Mouse (Mus musculus) layer of hippocampus, adult 2 months (tissue): ENCODE results near the gene Atp5j2. TPM values are rescaled to one million over a fixed set of nuclear protein-coding genes. Genes with fewer than 3 reads are reported as not detected.

Experiments
- DNase-seq, 2 experiments: peaks; one replicate each; pipeline ENCODE4 v3.0.0; 2022; ENCODE audit warnings: low spot score in 2 of 2
- H3K27ac ChIP-seq: fragments of 200-600 bp; 2 replicates; pipeline ENCODE4 v1.8.1; 2022
- H3K4me3 ChIP-seq: fragments of 200-600 bp; 2 replicates; pipeline ENCODE4 v1.8.1; 2022; ENCODE audit warnings: mild to moderate bottlenecking
- CTCF ChIP-seq: fragments of 200-600 bp; conservative IDR thresholded peaks from 2 replicates; pipeline ENCODE4 v1.8.1; 2022; ENCODE audit warnings: antibody characterized with exemption, mild to moderate bottlenecking, moderate library complexity
- total RNA-seq, 2 experiments: library from RNA; stranded (reverse); gene quantifications; 2 replicates each; pipeline ENCODE4 v1.2.3; 2021

The Atp5j2 gene
- total RNA-seq, 2 experiments from 2014 or later = 238 to 257 TPM

DNA sequence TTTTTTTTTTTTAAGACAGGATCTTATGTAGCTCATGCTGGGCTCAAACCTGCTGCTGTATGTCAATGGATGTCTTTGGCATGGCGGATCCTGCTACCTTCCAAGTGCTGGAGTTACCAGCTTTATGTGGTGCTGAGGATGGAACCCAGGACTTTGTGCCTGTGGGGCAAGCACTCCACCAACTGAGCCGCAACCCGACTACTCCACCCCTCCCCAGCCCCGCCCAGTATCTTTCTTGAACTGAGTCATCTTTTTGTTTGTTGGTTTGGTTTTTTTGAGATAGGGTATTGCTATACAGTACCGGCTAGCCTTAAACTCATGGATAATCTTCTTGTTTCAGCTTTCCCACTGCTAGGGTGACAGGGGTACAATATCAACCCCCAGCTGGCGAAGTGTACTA, 2.4 kb downstream of the Atp5j2 start:
- H3K27ac ChIP-seq = no peak overlapping the region
- no peak for TF ChIP-seq CTCF
- no peak for DNase-seq
- H3K4me3 ChIP-seq = no peak overlapping the region

DNA sequence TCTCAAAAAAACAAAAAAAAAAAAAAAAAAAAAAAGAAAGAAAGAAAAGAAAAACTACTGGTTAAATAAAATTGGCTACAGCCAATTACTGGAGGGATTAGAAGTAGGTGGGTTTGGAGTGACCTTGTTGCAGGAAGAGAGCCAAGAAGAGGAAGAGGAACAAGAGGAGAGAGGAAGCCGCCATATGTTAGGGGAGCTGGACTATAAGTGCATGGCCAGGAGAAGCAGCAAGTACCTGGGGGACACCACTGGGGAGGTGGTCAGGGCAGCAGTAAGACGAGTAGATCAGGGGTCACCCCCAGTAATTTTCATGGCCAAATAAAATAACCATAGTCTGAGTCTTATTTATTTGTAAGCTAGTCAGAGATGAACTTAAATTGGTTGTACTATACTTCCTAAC, 6.6 kb downstream of the Atp5j2 start:
- H3K4me3 ChIP-seq = no peak overlapping the region
- TF ChIP-seq CTCF = no peak
- no peak for DNase-seq
- H3K27ac ChIP-seq = no peak overlapping the region

DNA sequence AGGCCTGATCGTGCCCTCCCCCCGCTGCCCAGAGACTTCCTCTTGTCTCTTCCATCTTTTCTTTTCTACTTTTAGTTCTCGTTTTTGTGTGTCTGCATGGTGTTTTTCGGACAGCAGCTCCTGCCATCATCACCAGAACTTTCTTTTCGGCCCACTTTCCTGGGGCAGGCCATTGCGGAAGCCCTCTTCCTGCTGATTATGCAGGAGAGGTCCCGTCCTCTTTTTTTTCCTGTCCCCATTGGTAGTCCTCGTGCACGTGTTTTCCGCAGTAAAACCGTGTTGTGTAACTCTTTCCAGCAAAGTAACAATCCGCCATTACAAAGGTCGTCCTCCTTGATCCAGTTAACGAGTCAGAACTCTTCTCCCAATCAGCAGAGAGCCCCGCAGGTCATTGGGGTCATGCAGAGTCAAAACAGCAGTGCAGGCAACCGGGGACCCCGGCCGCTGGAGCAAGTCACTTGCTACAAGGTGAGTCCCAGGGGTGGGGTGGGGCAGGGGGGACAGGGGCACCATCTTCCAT, 13.3 kb downstream of the Atp5j2 start:
- TF ChIP-seq CTCF = no peak
- H3K27ac ChIP-seq = no peak overlapping the region
- H3K4me3 ChIP-seq = no peak overlapping the region
- no peak for DNase-seq

DNA sequence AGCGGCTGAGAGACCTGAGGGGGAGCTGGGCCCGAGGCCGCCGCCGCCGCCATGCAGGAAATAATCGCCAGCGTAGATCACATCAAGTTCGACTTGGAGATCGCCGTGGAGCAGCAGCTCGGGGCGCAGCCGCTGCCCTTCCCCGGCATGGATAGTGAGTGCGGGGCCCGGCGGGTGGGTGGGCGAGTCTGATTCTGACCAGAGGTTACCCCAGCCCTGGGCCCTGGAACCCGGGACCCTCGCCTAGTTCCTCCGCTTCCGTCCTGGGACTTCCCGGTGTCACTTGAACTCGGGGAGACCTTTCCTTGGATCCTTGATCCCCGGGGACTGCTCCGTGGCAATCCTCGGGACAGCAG, 24.6 kb downstream of the Atp5j2 start:
- peak in 1 of 2 experiments; percentile 18 for DNase-seq
- peak overlapping the region; percentile 88 for H3K4me3 ChIP-seq
- no peak for TF ChIP-seq CTCF
- peak overlapping the region; percentile 96 for H3K27ac ChIP-seq

DNA sequence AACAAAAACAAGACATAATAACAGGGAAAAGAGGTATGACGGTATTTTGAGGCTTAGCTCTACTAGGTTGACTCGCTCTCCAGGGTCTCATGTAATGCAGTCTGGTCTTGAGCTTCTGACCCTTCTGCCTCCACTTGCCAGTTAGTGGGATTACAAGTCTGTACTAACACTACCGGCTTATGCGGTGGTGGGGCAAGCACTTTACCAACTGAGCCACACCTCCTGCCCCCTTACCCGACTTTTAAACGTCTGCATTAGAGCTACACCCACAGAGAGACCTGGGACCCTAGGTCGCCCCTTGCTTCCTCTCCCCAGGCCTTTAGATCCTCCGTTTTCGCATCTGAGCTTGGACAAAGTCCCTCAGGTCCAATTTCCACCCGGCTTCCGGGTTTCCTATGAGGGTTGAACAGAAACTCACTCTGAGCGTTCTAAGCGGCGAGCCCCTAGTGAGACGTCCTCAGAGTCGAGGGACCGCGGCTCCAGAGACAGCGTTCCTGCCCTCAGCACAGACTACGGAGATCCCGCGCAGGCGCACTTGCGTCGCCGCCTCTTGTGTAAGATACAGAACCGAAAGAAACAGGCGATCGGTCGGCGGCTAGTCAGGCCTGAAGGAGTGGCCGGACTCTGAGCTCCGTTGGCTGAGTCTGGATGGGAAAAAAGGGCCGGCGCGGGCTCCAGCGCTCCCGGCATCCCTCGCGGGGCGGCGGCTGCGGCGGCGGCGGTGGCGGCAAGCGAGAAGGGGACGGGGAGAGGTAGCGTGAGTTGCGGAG, 25.1 kb downstream of the Atp5j2 start, which contains the start of the genes Ptcd1 and Cpsf4:
Gene Ptcd1 (minus strand): TSS at position 573 of the 770 bp plus-strand sequence.
Gene Cpsf4 (plus strand): TSS at position 678 of the 770 bp plus-strand sequence.
- peak within 1 kb of the TSS; percentile 96 for H3K27ac ChIP-seq
- peak; percentile 22 for TF ChIP-seq CTCF

DNA sequence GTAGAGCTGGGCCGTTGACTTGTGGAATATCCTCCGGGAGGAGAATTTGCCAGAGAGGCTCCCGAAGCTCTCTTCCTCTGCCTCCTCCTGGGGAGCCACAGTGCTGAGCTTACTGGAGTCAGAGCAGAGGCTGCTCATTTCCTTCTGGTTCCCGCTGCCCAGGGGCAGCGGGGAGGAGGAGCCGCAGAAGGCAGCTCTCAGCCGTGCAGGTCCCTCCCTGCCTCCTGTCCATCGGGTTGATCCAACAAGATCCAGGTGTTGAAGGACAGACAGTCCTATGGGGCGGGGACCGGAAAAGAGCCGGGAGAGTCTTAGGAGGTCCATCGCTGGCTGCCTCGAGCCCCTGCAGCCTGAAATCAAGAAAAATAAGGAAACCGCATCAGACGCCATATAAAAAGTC, 26.7 kb downstream of the Atp5j2 start:
- peak overlapping the region; percentile 88 for H3K4me3 ChIP-seq
- TF ChIP-seq CTCF = no peak
- H3K27ac ChIP-seq = peak overlapping the region; percentile 96
- DNase-seq = no peak

More for the DNA sequence above, 25.1 kb downstream of the Atp5j2 start, which contains the start of the genes Ptcd1 and Cpsf4:
- peak; percentile 98 for DNase-seq
- peak within 1 kb of the TSS; percentile 88 for H3K4me3 ChIP-seq

DNA sequence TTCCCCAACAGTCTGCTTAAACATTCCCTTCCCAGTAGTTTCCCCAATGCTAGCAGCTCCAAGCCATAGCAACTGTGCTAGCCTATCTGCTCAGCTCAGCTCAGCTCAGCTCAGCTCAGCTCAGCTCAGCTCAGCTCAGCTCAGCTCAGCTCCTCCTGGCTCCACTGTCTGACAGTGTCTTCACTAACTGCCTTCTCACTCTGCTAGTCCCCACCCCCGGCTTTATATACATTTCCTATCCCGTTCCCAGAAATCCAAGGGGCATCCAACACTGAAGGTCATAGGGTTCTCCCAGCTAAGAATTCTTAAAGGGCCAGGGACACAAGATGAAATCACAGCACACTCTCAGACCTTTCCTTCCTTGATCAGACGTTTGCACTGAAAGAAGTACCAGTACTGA, 27.2 kb downstream of the Atp5j2 start:
- DNase-seq = peak; percentile 15 to 25
- Histone ChIP-seq H3K4me3 (peak overlapping the region; percentile 88), H3K27ac (peak overlapping the region; percentile 96)
- no peak for TF ChIP-seq CTCF

DNA sequence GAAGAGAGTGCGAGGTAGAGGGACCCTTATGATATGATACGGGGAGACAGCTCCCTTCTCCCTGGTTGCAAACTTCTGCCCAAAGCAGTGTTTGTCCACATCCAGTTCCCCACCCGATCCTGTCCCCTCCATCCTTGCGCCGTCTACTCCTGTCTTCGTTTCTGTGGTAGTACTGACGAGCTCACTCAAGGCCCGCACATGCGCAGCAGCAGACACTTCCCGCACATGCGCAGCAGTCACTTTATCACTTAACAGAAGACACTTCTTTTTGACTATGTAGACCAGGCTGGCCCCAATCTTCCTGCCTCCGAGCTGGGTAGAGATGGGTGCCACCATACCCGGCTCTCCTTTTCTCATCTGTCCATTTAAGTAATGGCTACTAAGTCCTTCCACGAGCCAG, 30.5 kb downstream of the Atp5j2 start:
- Histone ChIP-seq H3K27ac (no peak overlapping the region), H3K4me3 (no peak overlapping the region)
- TF ChIP-seq CTCF = no peak
- DNase-seq = no peak

DNA sequence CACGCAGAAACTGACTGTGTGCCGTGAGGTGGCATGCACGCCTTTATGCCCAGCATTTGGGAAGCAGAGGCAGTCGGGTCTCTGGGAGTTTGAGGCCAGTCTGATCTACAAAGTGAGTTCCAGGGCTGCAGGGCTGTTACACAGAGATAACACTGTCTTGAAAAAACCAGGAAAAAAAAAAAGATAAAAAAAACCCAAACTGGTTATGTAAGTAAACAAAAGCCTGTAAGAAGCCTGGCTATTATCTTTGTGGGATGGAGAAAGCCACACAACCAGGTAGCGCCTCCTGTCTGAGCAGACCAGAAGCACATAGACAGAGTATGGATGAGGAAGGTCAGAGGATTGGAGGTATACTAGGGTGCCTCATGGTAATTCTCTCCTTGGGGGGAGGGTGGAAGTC, 39.2 kb downstream of the Atp5j2 start:
- no peak for TF ChIP-seq CTCF
- Histone ChIP-seq H3K27ac (no peak overlapping the region), H3K4me3 (no peak overlapping the region)
- DNase-seq = no peak

DNA sequence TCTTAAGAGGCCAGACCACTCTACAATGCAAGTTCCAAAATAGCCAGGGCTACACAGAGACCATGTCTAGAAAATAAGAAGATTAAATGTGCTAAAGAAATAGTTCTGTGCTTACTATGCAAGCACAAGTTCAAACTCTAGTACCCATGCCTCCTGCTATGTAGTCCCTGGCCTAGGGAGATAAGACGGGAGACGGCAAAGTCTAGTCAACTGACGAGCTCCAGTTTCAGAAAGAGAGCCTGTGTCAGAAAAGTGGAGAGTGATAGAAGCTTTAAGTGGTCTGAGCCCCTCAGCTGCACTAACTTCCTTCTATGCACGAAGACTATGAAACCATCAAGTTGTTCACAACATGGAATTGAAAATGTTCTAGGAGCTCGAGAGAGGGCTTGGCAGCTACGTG, 42.6 kb downstream of the Atp5j2 start:
- TF ChIP-seq CTCF = no peak
- no peak for DNase-seq
- no peak overlapping the region for H3K27ac ChIP-seq
- no peak overlapping the region for H3K4me3 ChIP-seq

DNA sequence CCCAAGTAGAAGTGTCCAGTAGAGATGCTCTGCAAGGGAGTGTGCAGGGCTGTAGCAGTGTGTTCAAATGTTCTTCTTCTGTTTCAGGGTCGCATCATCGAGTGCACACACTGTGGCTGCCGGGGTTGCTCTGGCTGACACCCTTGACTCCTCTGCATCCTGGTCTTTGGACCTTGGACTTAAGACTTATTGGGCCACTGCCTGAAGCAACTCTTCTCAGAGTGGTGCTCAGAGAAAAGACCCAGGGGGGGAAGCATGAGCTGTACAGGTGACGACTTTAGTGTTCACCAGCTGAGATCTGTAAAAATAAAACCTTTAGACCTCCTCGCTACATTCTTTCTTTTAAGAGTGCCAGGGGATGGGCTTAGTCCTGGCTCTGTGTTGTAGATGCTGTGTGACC, 44.1 kb downstream of the Atp5j2 start:
- H3K4me3 ChIP-seq = no peak overlapping the region
- no peak for TF ChIP-seq CTCF
- no peak overlapping the region for H3K27ac ChIP-seq
- DNase-seq = no peak

DNA sequence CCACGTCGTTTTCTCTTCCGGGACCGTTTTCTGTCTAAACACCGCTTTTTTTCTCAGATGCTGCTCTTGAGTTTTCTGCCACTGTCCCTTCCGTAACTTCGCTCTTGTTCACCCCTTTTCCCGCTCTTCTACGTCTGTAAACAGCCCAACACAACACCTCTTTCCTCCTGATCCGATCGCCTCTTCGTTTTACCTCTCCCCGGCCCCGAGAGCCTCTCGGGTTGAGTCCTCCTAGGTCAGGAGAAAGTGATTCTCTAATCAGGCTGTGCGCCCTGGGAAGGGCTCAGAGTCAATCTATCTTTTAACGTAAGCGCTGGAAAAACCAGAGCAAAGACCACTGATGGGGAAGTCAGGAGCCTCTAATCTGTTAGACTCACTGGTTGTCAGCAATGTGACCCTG, 51.3 kb downstream of the Atp5j2 start:
- Histone ChIP-seq H3K4me3 (peak overlapping the region; percentile 96), H3K27ac (peak overlapping the region; percentile 99)
- DNase-seq = no peak
- TF ChIP-seq CTCF = no peak

DNA sequence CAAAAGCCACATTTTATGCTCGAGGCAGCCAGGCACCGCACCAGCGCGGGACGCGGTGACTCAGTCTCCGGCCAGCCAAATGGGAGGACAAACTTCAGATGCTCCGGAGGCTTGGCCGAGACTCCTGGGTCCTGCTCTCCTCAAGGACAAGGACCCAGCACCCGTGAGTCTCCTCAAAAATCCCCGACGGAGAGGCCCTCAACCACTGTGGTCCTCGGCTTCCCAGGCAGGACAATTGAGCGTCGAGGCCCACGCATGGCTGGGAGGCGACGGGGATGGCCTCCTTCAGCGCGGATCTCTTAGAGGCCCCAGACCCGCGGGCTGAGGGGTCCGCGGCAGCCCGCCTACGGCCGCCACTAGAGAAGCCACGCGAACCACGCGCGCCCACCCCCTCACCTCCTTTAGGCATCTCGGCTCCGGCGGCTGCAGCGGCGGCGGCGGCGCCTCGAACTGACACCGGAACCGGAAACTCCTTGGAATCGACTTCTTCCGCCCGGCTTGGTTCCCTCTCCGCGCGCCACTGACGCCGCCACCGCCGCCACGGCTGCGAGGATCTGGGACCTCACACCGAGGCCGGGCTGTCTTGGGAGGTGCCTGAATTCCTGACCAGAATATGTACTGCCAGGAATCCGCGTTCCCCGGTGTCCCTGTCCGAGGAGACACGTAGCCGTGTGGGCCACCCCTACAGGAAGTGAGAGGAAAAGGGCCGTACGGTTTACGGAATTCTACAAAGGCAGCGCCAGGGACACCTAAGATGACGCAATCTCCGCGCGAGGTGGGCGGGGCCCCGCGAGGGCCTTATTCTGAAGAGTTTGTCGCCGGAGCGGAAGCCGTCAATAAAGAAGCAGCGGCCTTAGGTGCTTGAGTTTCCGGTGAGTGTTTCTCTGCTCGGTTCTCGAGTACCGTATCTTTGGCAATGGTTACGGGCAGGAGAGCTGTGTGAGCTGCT, 52.0 kb downstream of the Atp5j2 start, which contains the start of the genes Pdap1 and Bud31:
Gene Pdap1 (minus strand): TSS at position 668 of the 949 bp plus-strand sequence.
Gene Bud31 (plus strand): TSS at position 792 of the 949 bp plus-strand sequence.
- peak; percentile 23; the same call in 1 of the 2 replicates for TF ChIP-seq CTCF
- Histone ChIP-seq H3K4me3 (peak within 1 kb of the TSS; percentile 96), H3K27ac (peak within 1 kb of the TSS; percentile 99)
- peak; percentile 94 to 96 for DNase-seq
